Mouse (Mus musculus) neural tube, embryonic 13.5 days (tissue): ENCODE results near the gene Vmn1r188. TPM values are rescaled to one million over a fixed set of nuclear protein-coding genes. Genes with fewer than 3 reads are reported as not detected.
"Not testable (repeated sequence)": the region's sequence is repeated elsewhere in the genome, so short reads cannot be mapped to it uniquely, and the experiment has no call there.

Experiments used
- ATAC-seq: fragments of 200-750 bp; cut with Nextera tagmentation; 2 replicates; pipeline ENCODE4 v1.8.0; 2017; ENCODE audit warnings: low read depth, mild to moderate bottlenecking, moderate TSS enrichment, moderate library complexity
- H3K27ac ChIP-seq: fragments of 300-500 bp; sonication (generic); replicated peaks from 2 replicates; pipeline ENCODE4 v1.5.1; 2015; ENCODE audit warnings: moderate library complexity, mild to moderate bottlenecking, inconsistent platforms
- H3K27me3 ChIP-seq: fragments of 300-500 bp; sonication (generic); 2 replicates; pipeline ENCODE4 v1.6.1; 2015; ENCODE audit warnings: mild to moderate bottlenecking, inconsistent platforms
- H3K36me3 ChIP-seq: fragments of 300-500 bp; sonication (generic); 2 replicates; pipeline ENCODE4 v1.6.1; 2015; ENCODE audit warnings: mild to moderate bottlenecking, inconsistent platforms
- H3K4me1 ChIP-seq: fragments of 300-500 bp; sonication (generic); replicated peaks from 2 replicates; pipeline ENCODE4 v1.6.1; 2015; ENCODE audit warnings: inconsistent platforms
- H3K4me2 ChIP-seq: fragments of 300-500 bp; sonication (generic); 2 replicates; pipeline ENCODE4 v1.6.1; 2015; ENCODE audit warnings: inconsistent platforms, mild to moderate bottlenecking, moderate library complexity
- H3K4me3 ChIP-seq: fragments of 300-500 bp; sonication (generic); 2 replicates; pipeline ENCODE4 v1.5.1; 2015; ENCODE audit warnings: mild to moderate bottlenecking, inconsistent platforms
- H3K9ac ChIP-seq: fragments of 300-500 bp; sonication (generic); 2 replicates; pipeline ENCODE4 v1.6.1; 2015; ENCODE audit warnings: moderate library complexity, mild to moderate bottlenecking, inconsistent platforms
- H3K9me3 ChIP-seq: fragments of 300-500 bp; sonication (generic); 2 replicates; pipeline ENCODE4 v1.6.1; 2016; ENCODE audit warnings: inconsistent platforms
- WGBS: fragments of 180-500 bp; shearing (Covaris S2); methylation state at CpG from one replicate; pipeline ENCODE4 v1.1.7; 2015; 5-methylcytosine and 5-hydroxymethylcytosine counted together
- microRNA-seq: library from miRNA; unstranded; fragments of <30 nt; microRNA quantifications from one replicate; pipeline ENCODE4, GENCODE M21; 2016
- polyA plus RNA-seq: library from polyadenylated mRNA; unstranded; fragments of >200 nt; fragmentation: Nextera tagmentation; extraction: Ambion mirVana; gene quantifications from 2 replicates; pipeline ENCODE4 v1.2.1, GENCODE M21; 2015

Vmn1r188 gene
- polyA plus RNA-seq, 1 experiment from 2014 or later: not detected

DNA sequence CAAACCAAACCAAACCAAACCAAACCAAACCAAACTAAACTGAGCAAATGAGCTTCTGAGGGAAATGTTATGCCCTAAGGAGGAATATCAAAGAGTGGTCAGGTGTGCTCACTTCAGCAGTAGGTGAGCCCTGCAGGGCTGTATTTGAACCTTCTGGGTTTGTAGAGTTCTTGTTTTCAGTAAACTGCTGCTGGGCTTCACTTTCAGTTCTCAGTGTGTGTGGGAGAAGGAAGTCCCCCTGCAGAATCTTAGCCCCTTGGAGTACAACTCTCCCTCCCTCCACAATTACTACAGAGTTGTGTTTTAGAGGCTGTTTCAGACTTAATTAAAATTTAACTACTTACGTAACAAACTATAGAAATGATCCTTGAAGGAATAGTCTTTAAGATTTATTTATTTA is 30.5 kb upstream of the Vmn1r188 start:
- H3K9ac ChIP-seq: no peak overlapping the region
- peaks cover 5% of the 10 kb centered on the region; the same call in 1 of the 2 replicates for H3K4me1 ChIP-seq
- WGBS: 97% methylated on average over 1 of the region's 1 CpGs
- ATAC-seq: no peak
- no peaks in the 10 kb centered on the region for H3K27me3 ChIP-seq
- no peak overlapping the region for H3K27ac ChIP-seq
- no peak overlapping the region for H3K4me2 ChIP-seq
- no peaks in the 10 kb centered on the region for H3K9me3 ChIP-seq
- no peak overlapping the region for H3K4me3 ChIP-seq
- no peaks in the 10 kb centered on the region for H3K36me3 ChIP-seq

DNA sequence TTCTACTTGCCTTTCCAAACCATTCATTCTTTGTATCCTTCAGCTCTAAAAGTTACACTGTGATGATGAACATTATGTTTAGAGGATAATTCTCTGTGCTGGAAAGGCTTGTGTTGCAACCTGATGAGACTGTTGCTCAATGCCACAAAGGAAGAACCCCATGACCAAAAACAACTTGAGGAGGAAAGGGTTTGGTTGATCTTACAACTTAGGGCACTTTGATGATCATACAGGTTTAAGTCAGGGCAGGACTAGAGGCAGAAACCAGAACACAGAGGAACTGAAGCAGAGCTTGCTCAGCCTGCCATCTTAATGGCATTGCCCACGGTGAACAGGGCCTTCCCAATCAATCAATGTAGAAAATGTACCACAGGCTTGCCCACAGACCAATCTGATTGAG is 22.8 kb upstream of the Vmn1r188 start:
- Histone ChIP-seq H3K4me2 (no peak overlapping the region), H3K9me3 (no peaks in the 10 kb centered on the region), H3K4me1 (no peaks in the 10 kb centered on the region), H3K9ac (no peak overlapping the region), H3K36me3 (no peaks in the 10 kb centered on the region), H3K4me3 (no peak overlapping the region), H3K27me3 (no peaks in the 10 kb centered on the region), H3K27ac (no peak overlapping the region)
- WGBS: 77% methylated on average over 1 of the region's 1 CpGs
- ATAC-seq: no peak

DNA sequence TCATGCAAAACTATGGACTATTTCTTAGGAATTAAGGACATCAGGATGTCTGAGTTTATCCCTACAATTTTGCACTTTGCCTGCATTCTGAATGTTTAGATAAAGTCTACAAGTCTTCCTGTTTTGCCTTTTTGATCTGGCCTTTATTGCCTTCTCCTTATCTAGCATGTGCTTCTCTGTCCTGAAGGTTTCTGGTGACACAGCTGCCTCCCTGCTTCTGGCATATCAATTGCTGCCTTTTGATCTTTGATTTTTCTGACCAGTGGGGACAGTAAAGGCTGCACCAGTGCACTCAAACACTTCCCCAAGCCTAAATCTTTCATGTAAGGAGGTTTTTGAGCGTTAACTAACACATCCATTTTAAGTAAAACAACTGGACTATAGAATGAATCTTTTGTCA is 20.8 kb upstream of the Vmn1r188 start:
- Histone ChIP-seq H3K4me1 (no peaks in the 10 kb centered on the region), H3K27ac (no peak overlapping the region), H3K4me2 (no peak overlapping the region), H3K9ac (no peak overlapping the region), H3K36me3 (no peaks in the 10 kb centered on the region), H3K27me3 (no peaks in the 10 kb centered on the region), H3K9me3 (no peaks in the 10 kb centered on the region), H3K4me3 (no peak overlapping the region)
- no peak for ATAC-seq
- WGBS: 61% methylated on average over 1 of the region's 1 CpGs

DNA sequence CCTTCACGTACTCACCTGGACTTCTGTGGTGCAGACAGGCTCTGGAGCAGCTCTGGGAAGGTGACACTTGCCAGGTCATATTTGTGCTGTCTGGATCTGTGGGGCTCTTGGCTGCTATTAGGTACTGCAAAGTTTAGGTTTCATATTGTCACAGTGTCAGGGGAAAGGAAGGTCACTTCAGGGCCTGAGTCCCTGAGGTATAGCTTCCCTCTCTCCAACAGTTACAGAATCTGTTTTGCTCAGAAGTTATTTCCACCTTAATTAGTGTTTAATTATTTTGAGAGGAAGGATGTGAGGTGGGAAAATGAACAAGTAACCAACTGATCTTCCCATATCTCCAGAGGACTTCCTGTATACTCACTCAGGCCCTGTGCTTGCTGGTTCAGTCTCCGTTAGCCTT is 21.5 kb downstream of the Vmn1r188 start, which contains the start of gene Vmn1r189:
Vmn1r189 (minus strand) TSS at position 101 of the 400 bp plus-strand sequence.
- not testable (repeated sequence) for H3K4me2 ChIP-seq, ATAC-seq, H3K4me1 ChIP-seq, H3K9me3 ChIP-seq, H3K36me3 ChIP-seq, H3K4me3 ChIP-seq, H3K27me3 ChIP-seq, H3K9ac ChIP-seq, H3K27ac ChIP-seq
- 96% methylated on average over 2 of the region's 2 CpGs for WGBS

DNA sequence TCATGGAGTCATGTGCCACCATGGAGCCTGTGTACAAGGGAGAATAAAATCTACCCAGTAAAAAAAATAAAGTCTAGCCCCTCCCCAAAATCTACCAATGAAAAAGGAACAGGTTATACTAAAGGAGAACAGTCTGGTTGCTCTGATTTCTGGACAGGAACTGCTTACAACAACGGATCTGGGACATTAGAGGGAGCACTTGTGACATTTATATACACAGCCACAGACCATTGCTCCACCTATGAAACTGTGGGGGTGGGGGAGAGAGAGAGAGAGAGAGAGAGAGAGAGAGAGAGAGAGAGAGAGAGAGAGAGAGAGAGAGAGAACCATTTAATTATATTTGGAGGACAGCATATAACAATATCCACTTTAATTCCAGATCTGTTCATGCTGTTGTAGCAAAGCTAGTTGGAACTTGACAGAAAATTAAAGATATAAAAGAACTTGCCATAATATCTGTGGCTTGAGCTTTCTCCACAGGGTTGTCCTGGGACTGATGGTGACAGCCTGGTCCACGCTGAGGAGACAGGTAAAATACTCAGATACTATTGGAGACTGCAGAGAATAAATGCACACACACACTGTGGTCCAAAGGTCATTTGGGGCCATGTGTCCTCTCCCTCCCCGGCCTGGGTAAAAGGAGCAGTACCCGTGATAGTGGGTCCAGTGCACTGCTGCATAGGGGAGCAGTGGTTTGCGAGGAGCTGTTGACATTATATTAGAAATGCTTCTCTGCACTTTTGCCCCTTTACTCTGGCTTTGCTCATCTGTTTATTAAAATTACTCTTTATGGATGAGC is 52.5 kb downstream of the Vmn1r188 start:
- not testable (repeated sequence) for H3K4me1 ChIP-seq, H3K27me3 ChIP-seq, ATAC-seq, H3K27ac ChIP-seq, H3K4me2 ChIP-seq, H3K36me3 ChIP-seq, H3K9ac ChIP-seq, H3K4me3 ChIP-seq, H3K9me3 ChIP-seq
- WGBS: 82% methylated on average over 5 of the region's 5 CpGs

Small RNA genes within 50 kb of the gene (microRNA-seq; reads per million reads assigned to microRNA genes)
- gene Gm26300 (not detected), gene Gm44390 (not detected), gene Gm44486 (not detected)

Other genes with a start within 250 kb of the Vmn1r188 start
- gene Zfp184, start 139.3 kb upstream of the Vmn1r188 start, polyA plus RNA-seq: 16.0 and 16.3 TPM in 2 replicates
- not detected in 2 replicates for gene Pom121l2, start 103.2 kb upstream of the Vmn1r188 start, polyA plus RNA-seq
- gene Prss16, start 74.7 kb upstream of the Vmn1r188 start, polyA plus RNA-seq: 0.17 and 0.18 TPM in 2 replicates
- gene Hist1h2ah, start 48.9 kb upstream of the Vmn1r188 start, polyA plus RNA-seq: 1.7 TPM in 1 of 2 replicates, not detected in the other
- gene Hist1h2bk, start 48.6 kb upstream of the Vmn1r188 start, polyA plus RNA-seq: 2.5 and 3.8 TPM in 2 replicates
- 8.8 and 10.1 TPM in 2 replicates for gene Hist1h4i, start 43.1 kb upstream of the Vmn1r188 start, polyA plus RNA-seq
- 8.4 and 11.4 TPM in 2 replicates for gene Hist1h2ag, start 41.5 kb upstream of the Vmn1r188 start, polyA plus RNA-seq
- gene Hist1h2bj, start 41.2 kb upstream of the Vmn1r188 start, polyA plus RNA-seq: 2.7 and 3.3 TPM in 2 replicates
- not detected in 2 replicates for gene Vmn1r189, start 21.4 kb downstream of the Vmn1r188 start, polyA plus RNA-seq
- not detected in 2 replicates for gene Vmn1r191, start 99.5 kb downstream of the Vmn1r188 start, polyA plus RNA-seq
- gene Vmn1r192, start 106.7 kb downstream of the Vmn1r188 start, polyA plus RNA-seq: not detected in 2 replicates
- not detected in 2 replicates for gene Vmn1r193, start 138.7 kb downstream of the Vmn1r188 start, polyA plus RNA-seq
- not detected in 2 replicates for gene Vmn1r194, start 159.8 kb downstream of the Vmn1r188 start, polyA plus RNA-seq
- not detected in 2 replicates for gene Vmn1r195, start 186.1 kb downstream of the Vmn1r188 start, polyA plus RNA-seq
- gene Vmn1r196, start 205.5 kb downstream of the Vmn1r188 start, polyA plus RNA-seq: not detected in 2 replicates
- not detected in 2 replicates for gene Vmn1r197, start 240.1 kb downstream of the Vmn1r188 start, polyA plus RNA-seq